Mouse (Mus musculus): Measurements from ENCODE around the gene D630045J12Rik. TPM values are rescaled to one million over a fixed set of nuclear protein-coding genes. Genes with fewer than 3 reads are reported as not detected.

The D630045J12Rik gene
- total and polyA plus RNA-seq, 2 experiments from 2014 or later: 9.7 to 42.5 TPM

DNA sequence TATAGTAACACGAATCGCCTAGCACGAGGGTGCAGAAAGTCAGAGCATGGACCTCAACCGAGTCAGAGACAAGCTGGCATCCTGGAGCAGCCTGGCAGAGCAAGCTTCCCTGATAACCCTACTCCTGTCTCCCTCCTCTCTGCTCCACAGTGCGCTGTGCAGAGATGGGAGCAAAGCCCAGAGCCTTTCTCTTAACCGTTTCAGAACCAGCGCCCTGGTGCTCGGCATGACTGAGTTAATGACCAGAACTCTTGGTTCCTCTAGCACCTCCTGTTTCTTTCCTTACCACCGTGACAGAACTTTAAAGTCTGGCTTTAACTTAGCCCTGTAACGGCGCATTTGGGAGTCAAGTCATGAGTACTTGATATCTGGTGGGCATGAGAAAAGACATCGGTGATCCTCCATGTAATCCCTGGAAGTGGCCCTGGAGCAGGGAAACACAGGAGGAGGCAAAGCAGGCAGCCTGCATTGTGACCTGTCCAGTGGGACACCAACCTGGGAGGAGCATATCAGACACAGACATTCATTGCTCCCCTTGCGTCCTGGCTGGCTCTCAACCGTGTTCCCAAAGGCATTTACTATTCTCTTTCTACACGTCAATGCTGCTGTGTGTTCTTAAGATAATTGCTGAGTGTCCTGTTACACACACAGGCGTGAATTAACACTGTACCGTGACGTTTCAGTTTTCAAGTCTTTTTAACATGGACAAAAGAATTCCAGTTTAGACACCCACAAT lies 130.2 kb downstream of the D630045J12Rik start:
- no peak overlapping the region for H3K9ac ChIP-seq (replicated peaks; ENCODE audit: low read length, poor library complexity, severe bottlenecking)
- H3K36me3 ChIP-seq (ENCODE audit: insufficient read depth, low read length): peaks cover 30% of the 10 kb centered on the region
- WGBS: 74% methylated on average over 18 of the region's 18 CpGs
- no peak for TF ChIP-seq CTCF (IDR thresholded peaks at IDR 0.05)
- H3K4me2 ChIP-seq (ENCODE audit: low read depth, low read length, poor library complexity, severe bottlenecking): no peak overlapping the region
- H3K27ac ChIP-seq (ENCODE audit: low read depth, low read length): no peak overlapping the region
- ATAC-seq (ENCODE audit: low FRiP score) (no peak; the same call in 1 of the 2 replicates), DNase-seq (ENCODE audit: low spot score) (no peak)
- H3K9me3 ChIP-seq (ENCODE audit: low read length): no peaks in the 10 kb centered on the region
- H3K4me3 ChIP-seq (ENCODE audit: low read depth, low read length): no peak overlapping the region
- no peaks in the 10 kb centered on the region for H3K4me1 ChIP-seq (ENCODE audit: insufficient read depth, low read length)
- H3K27me3 ChIP-seq (ENCODE audit: insufficient read depth, low read length): no peaks in the 10 kb centered on the region

DNA sequence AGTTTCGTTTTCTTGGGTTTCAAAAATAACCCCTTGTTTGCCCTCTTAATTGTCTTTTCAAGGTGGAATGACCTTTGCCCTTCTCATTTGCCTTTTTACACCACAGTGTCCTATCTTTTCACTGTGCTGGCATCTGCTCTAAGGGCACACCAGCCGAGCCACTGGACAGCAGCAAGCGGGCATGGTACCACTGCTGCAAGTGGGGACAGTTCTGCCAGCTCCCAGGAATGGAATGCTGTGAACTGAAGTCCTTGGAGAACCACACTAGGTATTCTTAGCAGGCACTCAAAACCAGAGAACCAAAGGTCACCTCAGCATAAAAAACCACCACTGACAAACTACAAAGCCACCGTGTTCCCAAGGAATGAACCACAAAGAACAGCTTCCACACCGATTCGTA lies 131.0 kb downstream of the D630045J12Rik start:
- Histone ChIP-seq H3K36me3 (ENCODE audit: insufficient read depth, low read length) (peaks cover 23% of the 10 kb centered on the region), H3K27me3 (ENCODE audit: insufficient read depth, low read length) (no peaks in the 10 kb centered on the region), H3K4me3 (ENCODE audit: low read depth, low read length) (no peak overlapping the region), H3K27ac (ENCODE audit: low read depth, low read length) (no peak overlapping the region), H3K4me2 (ENCODE audit: low read depth, low read length, poor library complexity, severe bottlenecking) (no peak overlapping the region), H3K9ac (replicated peaks; ENCODE audit: low read length, poor library complexity, severe bottlenecking) (no peak overlapping the region), H3K9me3 (ENCODE audit: low read length) (no peaks in the 10 kb centered on the region), H3K4me1 (ENCODE audit: insufficient read depth, low read length) (no peaks in the 10 kb centered on the region)
- DNase-seq (ENCODE audit: low spot score) (no peak), ATAC-seq (ENCODE audit: low FRiP score) (no peak)
- WGBS: 67% methylated on average over 6 of the region's 6 CpGs
- TF ChIP-seq CTCF (IDR thresholded peaks at IDR 0.05): no peak

DNA sequence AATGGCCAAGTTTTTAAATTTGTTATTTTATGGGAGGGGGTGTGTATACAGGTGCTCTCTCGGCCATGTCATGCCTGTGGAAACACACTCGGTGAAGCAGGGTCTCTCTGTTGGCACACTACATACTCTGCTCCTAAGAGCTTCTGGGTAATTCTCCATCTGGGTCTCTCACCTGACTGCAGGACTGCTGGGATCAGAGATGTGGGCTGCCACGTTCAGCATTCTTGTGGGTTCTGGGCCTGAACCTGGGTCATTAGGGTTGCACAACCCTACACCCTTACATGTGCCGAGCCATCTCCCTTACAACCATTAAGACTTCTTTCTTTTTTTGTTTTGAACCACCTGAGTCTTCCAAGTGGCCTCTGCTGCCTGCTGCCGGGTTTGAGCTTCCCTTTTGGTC lies 132.0 kb downstream of the D630045J12Rik start:
- no peak overlapping the region for H3K9ac ChIP-seq (replicated peaks; ENCODE audit: low read length, poor library complexity, severe bottlenecking)
- WGBS: 90% methylated on average over 5 of the region's 5 CpGs
- TF ChIP-seq CTCF (IDR thresholded peaks at IDR 0.05): no peak
- H3K27me3 ChIP-seq (ENCODE audit: insufficient read depth, low read length): no peaks in the 10 kb centered on the region
- H3K4me2 ChIP-seq (ENCODE audit: low read depth, low read length, poor library complexity, severe bottlenecking): no peak overlapping the region
- no peak overlapping the region for H3K4me3 ChIP-seq (ENCODE audit: low read depth, low read length)
- H3K27ac ChIP-seq (ENCODE audit: low read depth, low read length): no peak overlapping the region
- DNase-seq (ENCODE audit: low spot score) (no peak), ATAC-seq (ENCODE audit: low FRiP score) (no peak)
- H3K9me3 ChIP-seq (ENCODE audit: low read length): no peaks in the 10 kb centered on the region
- no peaks in the 10 kb centered on the region for H3K4me1 ChIP-seq (ENCODE audit: insufficient read depth, low read length)
- peaks cover 15% of the 10 kb centered on the region for H3K36me3 ChIP-seq (ENCODE audit: insufficient read depth, low read length)

DNA sequence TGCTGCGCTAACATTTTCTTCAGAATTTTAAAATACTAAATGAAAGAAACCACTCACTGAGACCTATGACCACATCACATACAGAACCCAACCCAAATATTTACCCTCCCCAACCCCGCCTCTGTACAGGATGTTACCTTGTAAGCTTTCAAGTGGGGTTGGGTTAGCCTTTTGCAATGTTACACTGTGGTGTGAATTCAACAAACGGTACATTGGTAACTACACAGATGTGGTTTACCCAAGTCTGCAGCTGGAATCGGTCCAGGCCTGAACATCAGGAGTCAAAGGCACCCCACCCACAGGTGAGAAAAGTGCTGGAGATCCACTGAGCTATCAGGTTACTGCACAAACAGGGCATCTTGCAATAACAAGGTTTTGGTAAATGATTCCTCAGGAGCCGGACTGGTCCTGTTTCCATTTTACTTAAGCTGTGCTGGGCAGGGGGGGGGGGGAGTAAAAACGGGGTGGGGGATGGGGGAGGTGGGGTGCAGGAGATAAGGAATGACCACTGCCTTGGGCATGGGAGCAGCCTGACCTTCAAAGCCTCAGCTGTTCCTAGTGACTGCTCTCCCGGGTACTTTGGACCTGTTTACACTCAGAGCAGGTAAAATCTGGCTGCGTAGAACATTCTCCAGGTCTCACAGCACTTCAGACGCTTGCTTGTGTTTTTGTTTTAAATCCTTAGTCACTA lies 133.0 kb downstream of the D630045J12Rik start:
- Histone ChIP-seq H3K9ac (replicated peaks; ENCODE audit: low read length, poor library complexity, severe bottlenecking) (no peak overlapping the region), H3K4me1 (ENCODE audit: insufficient read depth, low read length) (no peaks in the 10 kb centered on the region), H3K9me3 (ENCODE audit: low read length) (no peaks in the 10 kb centered on the region), H3K27me3 (ENCODE audit: insufficient read depth, low read length) (no peaks in the 10 kb centered on the region), H3K27ac (ENCODE audit: low read depth, low read length) (no peak overlapping the region), H3K4me3 (ENCODE audit: low read depth, low read length) (no peak overlapping the region), H3K4me2 (ENCODE audit: low read depth, low read length, poor library complexity, severe bottlenecking) (no peak overlapping the region), H3K36me3 (ENCODE audit: insufficient read depth, low read length) (peaks cover 5% of the 10 kb centered on the region)
- ATAC-seq (ENCODE audit: low FRiP score) (no peak), DNase-seq (ENCODE audit: low spot score) (no peak)
- 83% methylated on average over 8 of the region's 9 CpGs for WGBS
- no peak for TF ChIP-seq CTCF (IDR thresholded peaks at IDR 0.05)

DNA sequence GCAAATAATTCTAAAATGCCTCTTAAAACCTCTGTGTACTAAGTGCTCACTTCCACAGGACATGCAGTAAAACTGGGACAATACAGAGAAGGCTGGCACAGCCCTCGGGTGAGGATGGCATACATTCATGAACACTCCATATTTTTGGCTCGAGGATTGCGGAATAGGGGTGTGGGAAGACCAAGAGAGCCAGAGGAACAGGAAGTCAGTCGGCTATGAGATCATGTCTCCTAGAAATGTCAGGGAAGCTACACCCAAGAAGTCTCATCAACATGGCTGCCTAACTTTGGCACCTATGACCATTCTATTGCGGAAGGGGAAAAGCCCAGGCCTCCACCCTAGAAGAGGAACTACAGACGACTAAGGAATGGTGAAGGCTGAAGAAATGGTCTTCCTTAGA lies 135.5 kb downstream of the D630045J12Rik start:
- no peak for DNase-seq (ENCODE audit: low spot score)

DNA sequence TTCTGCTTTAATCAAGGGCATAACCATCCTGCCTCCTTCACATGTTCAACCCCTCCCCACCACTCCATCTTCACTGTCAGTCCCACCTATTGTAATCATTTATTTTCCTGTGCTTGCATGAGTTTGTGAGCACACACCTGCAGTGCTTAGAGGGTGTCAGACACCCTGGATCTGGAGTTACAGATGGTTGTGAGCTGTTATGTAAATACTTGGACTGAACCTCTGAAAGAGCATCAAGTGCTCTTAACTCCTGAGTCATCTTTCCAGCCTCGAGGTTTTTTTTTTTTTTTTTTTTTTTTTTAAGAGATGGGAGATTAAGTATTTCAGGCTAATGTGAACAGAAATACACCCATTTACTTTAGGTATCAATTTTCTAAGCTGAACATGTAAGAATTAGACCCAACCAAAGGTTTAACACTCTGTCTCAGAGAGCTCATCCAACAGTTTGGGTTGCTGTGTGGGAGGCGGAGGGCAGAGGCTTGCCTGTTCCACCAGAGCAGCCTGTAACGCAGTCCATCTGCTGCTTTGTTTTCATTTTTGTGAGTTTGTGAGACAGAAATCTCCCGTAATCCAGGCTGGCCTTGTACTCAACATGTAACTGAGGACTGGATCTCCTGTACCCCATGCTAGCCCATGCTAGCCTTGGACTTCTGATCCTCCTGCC lies 137.6 kb downstream of the D630045J12Rik start:
- TF ChIP-seq CTCF (IDR thresholded peaks at IDR 0.05): no peak
- 74% methylated on average over 4 of the region's 4 CpGs for WGBS

More for the DNA sequence above, 135.5 kb downstream of the D630045J12Rik start:
- Histone ChIP-seq H3K27me3 (ENCODE audit: insufficient read depth, low read length) (no peaks in the 10 kb centered on the region), H3K27ac (ENCODE audit: low read depth, low read length) (no peak overlapping the region), H3K4me1 (ENCODE audit: insufficient read depth, low read length) (no peaks in the 10 kb centered on the region), H3K9me3 (ENCODE audit: low read length) (no peaks in the 10 kb centered on the region), H3K9ac (replicated peaks; ENCODE audit: low read length, poor library complexity, severe bottlenecking) (no peak overlapping the region), H3K4me3 (ENCODE audit: low read depth, low read length) (no peak overlapping the region), H3K4me2 (ENCODE audit: low read depth, low read length, poor library complexity, severe bottlenecking) (no peak overlapping the region), H3K36me3 (ENCODE audit: insufficient read depth, low read length) (no peaks in the 10 kb centered on the region)
- 91% methylated on average over 6 of the region's 6 CpGs for WGBS
- ATAC-seq (ENCODE audit: low FRiP score): no peak
- no peak for TF ChIP-seq CTCF (IDR thresholded peaks at IDR 0.05)

More for the DNA sequence above, 137.6 kb downstream of the D630045J12Rik start:
- Histone ChIP-seq H3K4me2 (ENCODE audit: low read depth, low read length, poor library complexity, severe bottlenecking) (no peak overlapping the region), H3K4me1 (ENCODE audit: insufficient read depth, low read length) (no peaks in the 10 kb centered on the region), H3K9ac (replicated peaks; ENCODE audit: low read length, poor library complexity, severe bottlenecking) (no peak overlapping the region), H3K36me3 (ENCODE audit: insufficient read depth, low read length) (no peaks in the 10 kb centered on the region), H3K9me3 (ENCODE audit: low read length) (no peaks in the 10 kb centered on the region), H3K27me3 (ENCODE audit: insufficient read depth, low read length) (no peaks in the 10 kb centered on the region), H3K27ac (ENCODE audit: low read depth, low read length) (no peak overlapping the region), H3K4me3 (ENCODE audit: low read depth, low read length) (no peak overlapping the region)
- ATAC-seq (ENCODE audit: low FRiP score): no peak
- no peak for DNase-seq (ENCODE audit: low spot score)

All from midbrain, postnatal 0 days (tissue).